Mouse (Mus musculus): ENCODE measurements around the gene 4931422A03Rik. TPM values are rescaled to one million over a fixed set of nuclear protein-coding genes. Genes with fewer than 3 reads are reported as not detected.
"Not testable (repeated sequence)": the region's sequence is repeated elsewhere in the genome, so short reads cannot be mapped to it uniquely, and the experiment has no call there.

4931422A03Rik gene
- 0.41 TPM in 1 of 2 replicates, not detected in the other for polyA plus RNA-seq (2012; rRNA removed)

GRCm38 (mm10) chr2:104028139-104028723 lies at the start of gene 4931422A03Rik:
TSS of gene 4931422A03Rik (minus strand) at chr2:104028361.
- DNase-seq (ENCODE audit: low spot score) = no peak

- no peak for DNase-seq (ENCODE audit: low spot score)
Measured at GRCm38 (mm10) chr2:104069704-104070185, 41.6 kb upstream of the 4931422A03Rik start, which contains the start of gene Cd59b. TSS of gene Cd59b (plus strand) at chr2:104069849.

GRCm38 (mm10) chr2:104068450-104068849 lies 40.3 kb upstream of the 4931422A03Rik start, which contains the start of gene Gm10799:
TSS of gene Gm10799 (minus strand) at chr2:104068550.
- not testable (repeated sequence) for DNase-seq (ENCODE audit: low spot score)

- DNase-seq (ENCODE audit: low spot score) = not testable (repeated sequence)
Measured at GRCm38 (mm10) chr2:104065526-104065925, 37.4 kb upstream of the 4931422A03Rik start, which contains the start of gene Gm10912. TSS of gene Gm10912 (plus strand) at chr2:104065826.

- DNase-seq (ENCODE audit: low spot score) = no peak
Measured at GRCm38 (mm10) chr2:104064152-104064551, 36.0 kb upstream of the 4931422A03Rik start.

GRCm38 (mm10) chr2:104062665-104063064 lies 34.5 kb upstream of the 4931422A03Rik start:
- no peak for DNase-seq (ENCODE audit: low spot score)

- no peak for DNase-seq (ENCODE audit: low spot score)
Measured at GRCm38 (mm10) chr2:104060996-104061395, 32.8 kb upstream of the 4931422A03Rik start.

GRCm38 (mm10) chr2:104059786-104060185 lies 31.6 kb upstream of the 4931422A03Rik start:
- no peak for DNase-seq (ENCODE audit: low spot score)

GRCm38 (mm10) chr2:104058954-104059353 lies 30.8 kb upstream of the 4931422A03Rik start:
- no peak for DNase-seq (ENCODE audit: low spot score)

GRCm38 (mm10) chr2:104058381-104058780 lies 30.2 kb upstream of the 4931422A03Rik start:
- DNase-seq (ENCODE audit: low spot score) = no peak

GRCm38 (mm10) chr2:104044479-104045080 lies 16.4 kb upstream of the 4931422A03Rik start:
- DNase-seq (ENCODE audit: low spot score) = no peak

- no peak for DNase-seq (ENCODE audit: low spot score)
Measured at GRCm38 (mm10) chr2:104043624-104044478, 15.7 kb upstream of the 4931422A03Rik start.

GRCm38 (mm10) chr2:104042766-104043165 lies 14.6 kb upstream of the 4931422A03Rik start:
- DNase-seq (ENCODE audit: low spot score) = no peak

GRCm38 (mm10) chr2:104041632-104042031 lies 13.5 kb upstream of the 4931422A03Rik start:
- DNase-seq (ENCODE audit: low spot score) = no peak

GRCm38 (mm10) chr2:104038236-104038635 lies 10.1 kb upstream of the 4931422A03Rik start:
- no peak for DNase-seq (ENCODE audit: low spot score)

- no peak for DNase-seq (ENCODE audit: low spot score)
Measured at GRCm38 (mm10) chr2:104036316-104036715, 8.2 kb upstream of the 4931422A03Rik start.

- DNase-seq (ENCODE audit: low spot score) = no peak
Measured at GRCm38 (mm10) chr2:104035595-104035994, 7.4 kb upstream of the 4931422A03Rik start.

- DNase-seq (ENCODE audit: low spot score) = no peak
Measured at GRCm38 (mm10) chr2:104034832-104035472, 6.8 kb upstream of the 4931422A03Rik start.

GRCm38 (mm10) chr2:104032056-104032455 lies 3.9 kb upstream of the 4931422A03Rik start:
- DNase-seq (ENCODE audit: low spot score) = no peak

GRCm38 (mm10) chr2:104030381-104030780 lies 2.2 kb upstream of the 4931422A03Rik start:
- DNase-seq (ENCODE audit: low spot score) = no peak

- DNase-seq (ENCODE audit: low spot score) = no peak
Measured at GRCm38 (mm10) chr2:104029074-104029473, 913 bp upstream of the 4931422A03Rik start.

Data from urinary bladder, adult 2 months (tissue).